Mouse (Mus musculus): ENCODE data around the gene Emp3. TPM values are rescaled to one million over a fixed set of nuclear protein-coding genes. Genes with fewer than 3 reads are reported as not detected.

Gene Emp3
- polyA plus RNA-seq (2012; rRNA removed) = 21.5 and 25.1 TPM in 2 replicates

DNA sequence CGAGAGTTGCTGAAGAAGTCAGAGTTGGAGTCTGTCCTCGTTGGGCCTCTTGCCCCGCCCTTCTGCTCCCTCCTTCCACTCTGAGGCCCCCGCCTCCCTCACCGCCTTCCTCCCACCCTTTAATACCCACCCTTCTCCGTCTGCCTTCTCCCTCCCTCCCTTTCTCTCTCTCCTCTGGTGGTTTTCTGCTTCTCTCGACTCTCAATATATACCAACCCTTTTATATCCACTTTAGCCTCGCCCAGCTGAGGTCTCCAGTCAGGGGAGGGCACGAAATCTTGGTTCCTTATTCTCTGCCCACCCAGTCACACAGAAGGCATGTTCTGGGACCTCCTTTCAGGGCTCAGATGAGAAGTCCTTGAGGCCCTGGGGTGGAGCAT, at the start of gene Emp3:
Gene Emp3, minus strand, starts transcription at position 163 of the 380 bp plus-strand sequence.

GRCm38 (mm10) chr7:45923762-45924428, 2.7 kb upstream of the Emp3 start, which contains the start of gene Ccdc114:
Gene Ccdc114, plus strand, starts transcription at chr7:45924072.

GRCm38 (mm10) chr7:45896517-45897257, 24.5 kb downstream of the Emp3 start, which contains the start of the genes Syngr4 and Tmem143:
Gene Syngr4, minus strand, starts transcription at chr7:45896714.
Gene Tmem143, plus strand, starts transcription at chr7:45896941.

GRCm38 (mm10) chr7:45878278-45878677, 42.9 kb downstream of the Emp3 start, which contains the start of gene Grin2d:
Gene Grin2d, minus strand, starts transcription at chr7:45878378.

DNA sequence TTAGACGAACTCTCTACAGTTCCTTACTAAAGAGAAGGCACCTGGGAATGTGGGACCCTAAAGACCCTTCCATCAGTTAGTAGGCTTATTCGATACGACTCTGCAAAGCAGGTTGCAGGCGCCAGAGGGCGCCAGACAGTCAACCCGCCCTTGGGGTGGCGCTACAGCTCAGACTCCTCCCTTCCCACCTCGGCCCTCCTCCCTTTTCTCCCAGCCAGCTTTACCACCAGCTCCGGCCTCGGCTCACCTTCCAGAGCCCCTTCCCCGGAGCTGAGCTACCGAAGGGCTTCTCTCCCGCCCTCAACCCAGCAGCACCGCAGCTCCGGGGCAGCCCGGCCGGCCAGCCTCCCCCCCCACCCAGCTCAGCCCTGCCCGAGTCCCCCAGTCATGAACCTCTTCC, 48.6 kb downstream of the Emp3 start, which contains the start of gene Kdelr1:
Gene Kdelr1, plus strand, starts transcription at position 149 of the 400 bp plus-strand sequence.

Other genes starting within 250 kb of the Emp3 start
- gene Ntn5, start 237.4 kb downstream of the Emp3 start, polyA plus RNA-seq (2012; rRNA removed) = 0.48 and 0.64 TPM in 2 replicates
- 0.43 and 0.63 TPM in 2 replicates for gene Sec1, start 227.0 kb downstream of the Emp3 start, polyA plus RNA-seq (2012; rRNA removed)
- 162 and 178 TPM in 2 replicates for gene Car11, start 221.6 kb downstream of the Emp3 start, polyA plus RNA-seq (2012; rRNA removed)
- gene Dbp, start 216.3 kb downstream of the Emp3 start, polyA plus RNA-seq (2012; rRNA removed) = 12.3 and 12.4 TPM in 2 replicates
- 517 and 597 TPM in 2 replicates for gene Rpl18, start 205.9 kb downstream of the Emp3 start, polyA plus RNA-seq (2012; rRNA removed)
- 24.6 and 26.1 TPM in 2 replicates for gene Sphk2, start 203.4 kb downstream of the Emp3 start, polyA plus RNA-seq (2012; rRNA removed)
- 0.25 and 0.30 TPM in 2 replicates for gene Fam83e, start 200.2 kb downstream of the Emp3 start, polyA plus RNA-seq (2012; rRNA removed)
- gene Spaca4, start 195.6 kb downstream of the Emp3 start, polyA plus RNA-seq (2012; rRNA removed) = not detected in 2 replicates
- 215 and 251 TPM in 2 replicates for gene Lmtk3, start 137.7 kb downstream of the Emp3 start, polyA plus RNA-seq (2012; rRNA removed)
- gene Sult2b1, start 136.7 kb downstream of the Emp3 start, polyA plus RNA-seq (2012; rRNA removed) = 6.0 and 6.2 TPM in 2 replicates
- gene Cyth2, start 106.8 kb downstream of the Emp3 start, polyA plus RNA-seq (2012; rRNA removed) = 223 and 229 TPM in 2 replicates
- gene Kcnj14, start 96.6 kb downstream of the Emp3 start, polyA plus RNA-seq (2012; rRNA removed) = 2.0 and 2.3 TPM in 2 replicates
- gene Grwd1, start 90.5 kb downstream of the Emp3 start, polyA plus RNA-seq (2012; rRNA removed) = 21.7 and 23.2 TPM in 2 replicates
- 182 and 199 TPM in 2 replicates for gene Kdelr1, start 48.6 kb downstream of the Emp3 start, polyA plus RNA-seq (2012; rRNA removed)
- gene Grin2d, start 43.0 kb downstream of the Emp3 start, polyA plus RNA-seq (2012; rRNA removed) = 23.7 and 25.3 TPM in 2 replicates
- 0.15 and 0.18 TPM in 2 replicates for gene Syngr4, start 24.7 kb downstream of the Emp3 start, polyA plus RNA-seq (2012; rRNA removed)
- 21.2 and 24.5 TPM in 2 replicates for gene Tmem143, start 24.5 kb downstream of the Emp3 start, polyA plus RNA-seq (2012; rRNA removed)
- gene Ccdc114, start 2.7 kb upstream of the Emp3 start, polyA plus RNA-seq (2012; rRNA removed) = 6.0 and 7.1 TPM in 2 replicates
- 1.2 and 1.3 TPM in 2 replicates for gene Abcc6, start 108.9 kb upstream of the Emp3 start, polyA plus RNA-seq (2012; rRNA removed)
- gene Nomo1, start 112.3 kb upstream of the Emp3 start, polyA plus RNA-seq (2012; rRNA removed) = 41.8 and 44.8 TPM in 2 replicates
- 12.6 and 18.7 TPM in 2 replicates for gene Kcnj11, start 179.4 kb upstream of the Emp3 start, polyA plus RNA-seq (2012; rRNA removed)